Mouse (Mus musculus) MEL-GATA-1-ER (cell line): Measurements from ENCODE around the gene Fstl4.

Source experiments
- DNase-seq: peaks from one replicate; pipeline ENCODE4 v3.0.0-alpha.2; 2012; ENCODE audit warnings: low read depth; ENCODE audit errors: extremely low read depth

Fstl4 gene

DNA sequence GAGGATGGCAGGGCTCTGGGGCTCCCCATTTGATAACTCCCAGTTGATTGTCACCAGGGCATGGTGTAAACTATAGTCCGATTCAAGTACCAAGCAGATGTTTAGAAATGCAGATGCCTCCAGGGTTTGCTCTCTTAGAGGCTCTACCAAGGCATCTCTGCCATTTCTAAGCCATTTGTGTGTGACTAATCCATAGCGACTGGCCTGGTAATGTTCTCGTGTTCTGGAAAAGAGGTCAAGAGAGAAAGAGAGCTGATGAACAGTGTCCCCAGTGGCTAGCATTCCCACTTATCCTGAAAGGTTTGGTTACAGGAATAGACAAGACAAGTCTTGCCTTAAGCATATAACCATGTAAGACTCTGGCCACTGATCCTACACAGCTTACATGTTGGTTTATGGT, 3.5 kb downstream of the Fstl4 start:
- no peak for DNase-seq

DNA sequence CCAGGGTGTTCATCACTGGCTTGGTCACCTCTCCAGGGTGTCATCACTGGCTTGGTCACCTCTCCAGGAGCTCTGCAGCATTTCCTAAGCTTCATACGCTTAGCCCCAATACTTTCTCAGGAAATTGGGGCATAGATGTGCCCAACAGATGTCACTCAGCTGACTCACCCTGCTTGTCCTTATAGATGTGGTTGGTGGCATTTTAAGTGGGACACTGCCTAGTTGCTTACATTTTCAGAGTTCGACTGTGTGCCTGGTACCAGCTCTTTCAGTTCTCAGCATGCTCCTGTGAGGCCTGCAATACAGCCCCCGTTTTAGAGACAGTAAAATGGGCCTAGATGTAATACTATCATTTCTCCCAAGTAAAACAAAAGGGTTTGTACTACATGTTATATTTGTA, 8.6 kb downstream of the Fstl4 start:
- no peak for DNase-seq

DNA sequence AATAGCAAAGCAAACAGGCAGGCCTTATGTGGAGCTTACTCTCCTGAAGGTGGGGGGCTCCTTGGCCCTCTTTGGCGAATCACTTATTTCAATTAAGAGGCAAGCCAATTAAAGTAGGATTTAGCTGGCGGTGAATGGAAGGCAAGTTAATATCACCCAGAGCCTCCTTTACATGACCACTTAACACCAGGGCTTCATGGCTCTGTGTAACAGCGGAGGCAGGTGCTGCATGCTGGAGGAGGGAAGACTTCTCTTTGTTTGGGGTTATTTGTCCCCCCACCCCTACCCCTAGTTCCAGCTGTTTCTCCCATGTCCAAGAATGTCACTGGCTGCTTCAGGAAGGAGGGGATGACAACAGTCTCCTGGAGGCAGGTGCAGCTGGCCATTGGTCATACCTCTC, 10.9 kb downstream of the Fstl4 start:
- DNase-seq = no peak

DNA sequence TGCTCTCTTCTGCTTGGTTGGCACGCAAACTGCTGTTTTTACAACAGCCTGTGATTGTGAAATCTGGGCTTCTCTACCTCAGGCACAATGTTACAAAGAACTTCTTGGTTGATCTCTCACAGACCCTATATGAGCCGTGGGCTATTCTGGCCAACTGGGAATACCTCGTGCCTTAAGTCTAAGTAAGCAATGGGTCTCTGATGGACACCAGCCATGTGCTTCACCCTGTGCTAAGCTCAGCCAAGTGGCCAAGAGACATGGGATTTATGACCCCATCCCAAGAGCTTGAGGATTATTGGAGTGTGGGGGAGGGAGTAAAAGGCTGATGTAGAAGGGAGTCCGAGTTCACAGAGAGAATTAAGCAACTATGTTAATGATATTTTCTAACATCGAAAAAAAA, 18.0 kb downstream of the Fstl4 start:
- DNase-seq = no peak

GRCm38 (mm10) chr11:52794331-52794730, 29.9 kb downstream of the Fstl4 start:
- DNase-seq = no peak

- no peak for DNase-seq
Observed at GRCm38 (mm10) chr11:52809542-52809941, 45.1 kb downstream of the Fstl4 start.

- DNase-seq = no peak
Observed at GRCm38 (mm10) chr11:52816004-52816403, 51.6 kb downstream of the Fstl4 start.

GRCm38 (mm10) chr11:52820336-52820905, 56.0 kb downstream of the Fstl4 start:
- DNase-seq = no peak

GRCm38 (mm10) chr11:52826591-52826990, 62.2 kb downstream of the Fstl4 start:
- DNase-seq = no peak

DNA sequence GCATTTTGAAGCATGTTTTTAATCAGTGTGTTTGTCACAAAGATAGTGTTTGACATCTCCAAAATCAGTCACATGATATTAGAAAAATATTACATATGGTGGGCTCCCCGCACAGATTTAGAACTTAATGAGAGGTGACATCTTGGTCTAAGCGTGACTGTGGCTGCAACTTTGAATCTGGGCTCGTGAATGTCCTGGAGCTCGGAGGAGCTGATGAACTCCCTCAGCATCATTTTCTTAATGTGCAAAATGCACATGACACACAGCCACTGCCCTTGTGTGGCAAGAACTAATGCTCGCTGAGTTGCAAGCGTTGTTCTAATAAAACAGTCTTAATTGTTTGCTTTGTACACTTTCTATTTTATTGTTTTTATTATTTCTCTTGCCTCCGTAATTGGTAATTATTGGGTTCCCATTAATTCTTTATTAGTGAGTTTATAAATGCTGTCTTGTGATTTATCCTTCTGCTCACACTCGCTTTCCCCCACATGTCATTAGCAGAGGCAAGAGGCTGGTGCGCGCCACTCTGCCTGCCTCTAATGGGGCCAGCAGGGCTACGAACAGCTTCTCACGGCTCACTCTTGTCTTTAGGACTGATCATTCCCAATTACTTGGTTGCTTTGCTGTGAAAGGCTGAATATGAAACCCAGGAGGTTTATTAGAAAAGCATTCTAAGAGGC, 67.3 kb downstream of the Fstl4 start:
- DNase-seq = no peak

- no peak for DNase-seq
Observed at GRCm38 (mm10) chr11:52832311-52832675, 67.9 kb downstream of the Fstl4 start.

DNA sequence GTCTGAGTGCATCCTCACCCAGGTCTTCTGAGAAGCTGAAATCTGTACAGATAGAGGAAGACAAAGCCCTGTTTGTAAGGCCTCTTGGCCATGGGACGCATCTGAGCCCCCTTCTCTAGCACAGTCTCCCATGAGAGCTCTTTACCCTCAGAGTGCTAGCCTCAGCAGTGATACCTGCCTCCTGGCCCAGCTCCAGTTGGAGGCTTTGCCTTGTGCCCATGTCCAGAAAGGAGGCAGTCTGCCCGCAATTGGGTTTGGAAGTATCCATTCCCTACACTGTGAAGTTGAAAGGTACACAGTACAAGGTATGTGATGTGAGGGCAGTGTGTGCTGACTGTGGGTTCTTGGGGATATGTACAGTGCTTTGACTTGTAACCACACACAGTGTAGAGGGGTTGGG, 84.3 kb downstream of the Fstl4 start:
- no peak for DNase-seq

- no peak for DNase-seq
Observed at GRCm38 (mm10) chr11:52850071-52850470, 85.6 kb downstream of the Fstl4 start.

DNA sequence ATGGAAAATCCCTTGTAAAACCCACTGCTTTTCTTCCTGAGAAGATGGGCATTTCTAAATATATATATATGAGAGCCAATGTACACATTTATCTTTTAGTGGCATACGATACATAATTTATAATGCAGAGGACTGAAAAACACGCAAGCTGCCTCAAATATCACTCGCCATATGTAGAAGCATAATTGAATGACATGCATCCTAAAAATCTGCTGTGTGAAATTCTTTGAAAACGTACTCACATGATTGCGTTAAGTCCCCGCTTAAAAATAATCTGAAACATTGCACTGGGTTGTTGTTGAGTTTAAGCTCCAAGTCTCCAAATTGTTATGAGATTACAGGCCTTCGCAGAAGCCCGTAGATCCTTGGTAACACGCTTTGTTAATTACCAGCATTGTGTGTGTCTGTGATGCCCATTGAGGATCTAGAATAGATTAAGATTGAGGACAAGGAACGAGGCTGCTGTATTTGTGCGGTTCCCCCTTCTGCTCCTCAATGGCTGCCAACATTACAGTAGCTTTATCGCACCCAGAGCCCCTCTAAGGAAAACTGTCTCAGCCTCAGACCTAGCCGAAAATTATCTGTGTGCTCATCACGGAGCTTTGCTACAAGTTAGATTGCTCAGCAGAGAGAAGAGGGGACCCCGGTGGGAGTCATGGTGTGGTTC, 108.5 kb downstream of the Fstl4 start:
- DNase-seq = no peak

DNA sequence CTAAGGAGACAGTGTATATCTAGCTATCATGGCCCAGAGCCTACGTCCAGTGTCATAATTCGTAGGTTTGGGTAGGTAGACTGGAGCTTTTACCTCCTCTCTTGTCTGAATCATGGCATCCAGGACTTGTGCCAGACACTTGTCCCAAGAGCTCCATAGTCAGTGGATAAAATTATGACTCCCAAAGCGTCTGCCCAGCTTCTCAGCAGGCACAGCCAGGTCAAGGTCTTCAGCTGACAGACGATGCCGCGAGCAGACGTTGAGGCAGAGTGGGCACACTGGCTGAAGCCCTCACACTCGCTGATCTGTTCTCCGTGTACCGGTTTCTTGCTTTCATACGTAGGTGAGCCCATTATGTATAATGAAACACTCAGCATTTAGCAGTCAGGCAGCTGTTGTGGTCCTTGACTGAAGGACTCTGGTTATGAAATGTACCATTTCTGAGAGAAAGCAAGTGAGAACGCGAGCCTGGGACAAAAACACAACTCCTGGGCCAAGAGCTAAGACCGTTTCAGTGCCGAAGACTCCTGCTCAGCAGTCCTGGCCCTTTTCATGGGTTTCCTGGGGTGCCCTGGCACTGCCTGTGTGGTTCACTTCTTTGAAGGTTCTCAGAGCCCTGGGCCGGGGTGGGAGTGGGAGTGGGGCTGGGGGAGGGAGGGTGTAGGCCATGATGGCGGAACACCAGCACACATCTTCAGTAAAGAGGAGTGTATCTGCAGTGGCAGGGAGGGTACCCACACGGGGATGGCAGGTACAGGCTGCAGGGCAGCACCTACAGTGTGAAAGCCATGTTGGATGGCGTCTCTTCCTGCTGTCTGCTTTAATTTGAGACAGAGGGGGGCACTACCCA, 111.7 kb downstream of the Fstl4 start:
- no peak for DNase-seq

- no peak for DNase-seq
Observed at GRCm38 (mm10) chr11:52877662-52878061, 113.2 kb downstream of the Fstl4 start.

GRCm38 (mm10) chr11:52879958-52880357, 115.5 kb downstream of the Fstl4 start:
- DNase-seq = no peak

DNA sequence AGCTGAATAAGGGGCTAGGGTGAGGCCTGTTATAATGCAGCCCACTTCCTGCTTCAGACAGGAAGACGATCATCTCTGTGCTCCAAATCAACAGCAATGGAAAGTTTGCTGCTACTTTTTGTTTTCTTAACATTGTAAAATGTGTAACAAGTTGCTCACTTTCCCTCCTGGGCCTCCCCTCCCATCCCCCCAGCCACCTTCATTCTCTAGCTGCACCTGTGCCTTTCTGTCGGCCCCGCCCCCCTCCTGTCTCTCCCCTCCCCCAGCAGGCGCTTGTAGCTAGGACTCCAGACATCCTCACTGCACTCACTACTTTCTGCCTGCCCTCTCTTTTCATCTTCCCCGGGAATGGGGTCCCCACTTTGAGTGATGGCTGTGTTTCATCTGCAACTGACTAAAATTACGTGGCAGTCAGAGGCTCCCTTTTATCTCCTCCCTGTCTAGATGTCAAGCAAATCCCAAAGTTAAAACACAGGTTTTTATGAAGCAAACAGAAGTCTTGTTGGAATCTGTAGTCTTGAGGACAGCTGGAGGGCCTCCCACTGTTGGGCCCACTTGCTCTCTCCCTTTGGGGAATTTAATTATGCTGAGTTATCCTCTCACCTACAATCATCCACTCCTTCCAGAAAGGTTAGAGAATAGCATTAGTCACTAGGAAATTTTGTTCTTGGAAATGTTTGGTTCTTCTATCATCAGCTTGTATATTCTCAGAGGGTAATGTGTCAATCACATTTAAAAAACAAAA, 122.3 kb downstream of the Fstl4 start:
- DNase-seq = no peak

DNA sequence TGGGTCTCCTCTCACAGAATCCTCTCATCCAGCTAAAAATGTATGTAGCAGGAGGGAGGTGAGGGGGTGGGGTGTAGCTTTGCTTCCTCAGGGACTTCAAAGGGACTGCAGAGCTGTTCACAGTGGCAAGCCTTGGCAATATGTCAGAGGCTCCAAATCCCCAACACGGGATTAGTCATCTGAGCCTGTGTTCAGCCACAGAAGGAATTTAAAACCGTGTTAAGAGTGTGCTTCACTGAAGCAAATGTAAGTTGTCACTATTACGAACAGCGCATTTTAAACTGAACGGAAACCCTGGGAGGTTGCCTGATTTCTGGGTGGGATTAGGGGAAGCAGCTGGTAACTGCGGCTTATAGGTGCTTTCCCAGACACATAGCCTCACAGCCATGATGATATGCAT, 123.7 kb downstream of the Fstl4 start:
- DNase-seq = no peak

DNA sequence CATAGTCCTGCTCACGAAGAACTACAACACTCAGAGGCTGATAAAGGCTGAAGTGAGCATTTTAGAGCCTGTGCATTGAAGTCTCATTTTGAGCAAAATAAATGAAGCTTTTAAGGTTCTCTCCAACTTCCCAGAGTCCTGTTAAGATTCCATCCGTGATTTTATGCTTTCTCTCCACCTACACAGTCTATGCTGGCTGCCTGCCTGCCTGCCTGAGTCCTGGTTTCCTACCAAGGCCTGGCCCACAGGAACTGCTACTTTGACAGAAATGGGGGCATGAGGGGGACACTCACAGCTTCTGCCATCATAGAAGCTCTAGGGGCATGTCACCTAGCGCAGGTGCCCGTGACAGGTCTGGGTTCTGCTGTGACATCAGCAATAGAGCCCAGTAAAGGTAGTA, 125.1 kb downstream of the Fstl4 start:
- DNase-seq = no peak

DNA sequence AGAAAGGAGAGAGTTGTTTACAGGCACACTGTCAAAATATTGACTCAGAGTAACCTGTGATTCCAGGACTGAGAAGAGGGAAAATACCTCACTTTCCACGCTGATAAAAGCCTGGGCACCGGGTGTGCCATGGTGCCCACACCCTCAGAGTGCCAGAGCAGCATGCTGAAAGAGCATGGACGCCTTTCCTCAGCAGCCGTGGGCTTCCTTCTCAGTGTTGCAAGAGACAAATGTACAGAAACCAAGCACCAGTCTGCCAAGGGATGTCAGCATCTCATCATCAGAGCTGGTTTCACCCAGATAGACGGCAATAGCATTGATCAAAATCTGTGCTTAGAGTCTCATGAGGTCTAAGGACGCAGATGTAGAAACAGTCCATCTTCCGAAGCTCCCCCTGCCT, 125.7 kb downstream of the Fstl4 start:
- DNase-seq = no peak
